Mouse (Mus musculus) ovary, postnatal 36 days (tissue): Measurements from ENCODE around the gene Cops9.

Experiments
- DNase-seq: peaks from one replicate; pipeline ENCODE4 v3.0.0; 2022; ENCODE audit warnings: low spot score, mixed read lengths

The Cops9 gene

GRCm38 (mm10) chr1:92596019-92596418, 45.8 kb downstream of the Cops9 start:
- DNase-seq, result no peak

- DNase-seq, result no peak
Measured at GRCm38 (mm10) chr1:92594111-92594510, 47.7 kb downstream of the Cops9 start, which contains the start of gene Olfr1411. TSS of gene Olfr1411 (plus strand) at chr1:92594411.
